Mouse (Mus musculus) stomach, embryonic 15.5 days (tissue): ENCODE measurements around the gene Gm4981. TPM values are rescaled to one million over a fixed set of nuclear protein-coding genes. Genes with fewer than 3 reads are reported as not detected.

Source experiments
- ATAC-seq: fragments of 200-750 bp; cut with Nextera tagmentation; 2 replicates; pipeline ENCODE4 v1.8.0; 2017; ENCODE audit warnings: low read depth, moderate number of reproducible peaks, moderate TSS enrichment; ENCODE audit not compliant: insufficient read depth, low FRiP score
- H3K27ac ChIP-seq: fragments of 300-500 bp; sonication (generic); 2 replicates; pipeline ENCODE4 v1.5.1; 2015; ENCODE audit warnings: mild to moderate bottlenecking, inconsistent platforms
- H3K27me3 ChIP-seq: fragments of 300-500 bp; sonication (generic); replicated peaks from 2 replicates; pipeline ENCODE4 v1.6.1; 2015; ENCODE audit warnings: inconsistent platforms
- H3K36me3 ChIP-seq: fragments of 300-500 bp; sonication (generic); 2 replicates; pipeline ENCODE4 v1.6.1; 2015; ENCODE audit warnings: inconsistent platforms
- H3K4me1 ChIP-seq: fragments of 300-500 bp; sonication (generic); 2 replicates; pipeline ENCODE4 v1.6.1; 2015; ENCODE audit warnings: inconsistent platforms
- H3K4me2 ChIP-seq: fragments of 300-500 bp; sonication (generic); 2 replicates; pipeline ENCODE4 v1.6.1; 2015; ENCODE audit warnings: mild to moderate bottlenecking, inconsistent platforms
- H3K4me3 ChIP-seq: fragments of 300-500 bp; sonication (generic); replicated peaks from 2 replicates; pipeline ENCODE4 v1.5.1; 2015; ENCODE audit warnings: inconsistent platforms
- H3K9ac ChIP-seq: fragments of 300-500 bp; sonication (generic); 2 replicates; pipeline ENCODE4 v1.6.1; 2015; ENCODE audit warnings: inconsistent platforms
- H3K9me3 ChIP-seq: fragments of 300-500 bp; sonication (generic); 2 replicates; pipeline ENCODE4 v1.6.1; 2016; ENCODE audit warnings: inconsistent platforms
- WGBS: fragments of 180-500 bp; shearing (Covaris S2); methylation state at CpG from one replicate; pipeline ENCODE4 v1.1.7; 2015; 5-methylcytosine and 5-hydroxymethylcytosine counted together
- polyA plus RNA-seq: library from polyadenylated mRNA; unstranded; fragments of >200 nt; fragmentation: Nextera tagmentation; extraction: Ambion mirVana; gene quantifications from 2 replicates; pipeline ENCODE4 v1.2.1, GENCODE M21; 2015

The Gm4981 gene
- polyA plus RNA-seq, 1 experiment from 2014 or later = not detected

DNA sequence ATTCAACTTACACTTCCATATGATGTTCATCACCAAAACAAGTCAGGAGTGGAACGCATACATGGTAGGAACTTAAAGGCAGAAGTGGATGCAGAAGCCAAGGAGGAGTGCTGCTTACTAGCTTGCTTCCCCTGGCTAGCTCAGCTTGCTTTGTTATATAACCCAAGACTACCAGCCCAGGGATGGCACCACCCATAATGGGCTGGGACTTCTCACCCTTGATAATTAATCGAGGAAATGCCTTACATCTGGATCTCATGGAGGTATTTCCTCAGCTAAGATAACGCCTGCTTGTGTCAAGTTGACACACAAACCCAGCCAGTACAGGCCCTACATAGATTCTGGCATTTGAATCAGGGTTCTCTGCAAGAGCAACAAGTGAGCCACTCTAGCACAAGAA is 19.1 kb downstream of the Gm4981 start:
- Histone ChIP-seq H3K4me2 (no peak overlapping the region), H3K9ac (no peak overlapping the region), H3K9me3 (no peaks in the 10 kb centered on the region), H3K27me3 (no peaks in the 10 kb centered on the region), H3K4me1 (no peaks in the 10 kb centered on the region), H3K36me3 (no peaks in the 10 kb centered on the region), H3K27ac (no peak overlapping the region), H3K4me3 (no peak overlapping the region)
- no peak for ATAC-seq
- WGBS = 84% methylated on average over 3 of the region's 3 CpGs

DNA sequence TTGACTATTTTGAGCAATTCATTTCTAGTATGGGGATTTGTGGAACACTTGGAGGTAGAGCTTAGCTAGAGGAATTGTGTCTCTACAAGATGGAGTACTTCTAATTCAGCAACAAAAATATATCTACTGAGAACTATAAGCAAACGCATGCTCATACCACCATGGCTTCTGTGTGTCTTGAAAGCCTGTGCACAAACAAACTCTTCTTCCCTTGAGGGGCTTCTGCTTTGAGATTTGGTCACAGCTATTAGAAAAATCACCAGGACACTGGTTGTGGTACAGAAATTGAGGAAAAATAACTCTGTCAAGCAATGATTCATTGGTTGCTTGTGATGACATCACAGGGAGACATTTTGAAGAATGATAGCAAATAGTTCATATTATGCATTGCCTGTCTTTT is 21.1 kb downstream of the Gm4981 start:
- Histone ChIP-seq H3K27ac (no peak overlapping the region), H3K27me3 (no peaks in the 10 kb centered on the region), H3K4me1 (no peaks in the 10 kb centered on the region), H3K4me3 (no peak overlapping the region), H3K36me3 (no peaks in the 10 kb centered on the region), H3K4me2 (no peak overlapping the region), H3K9ac (no peak overlapping the region), H3K9me3 (no peaks in the 10 kb centered on the region)
- no peak for ATAC-seq
- 87% methylated on average over 1 of the region's 1 CpGs for WGBS

DNA sequence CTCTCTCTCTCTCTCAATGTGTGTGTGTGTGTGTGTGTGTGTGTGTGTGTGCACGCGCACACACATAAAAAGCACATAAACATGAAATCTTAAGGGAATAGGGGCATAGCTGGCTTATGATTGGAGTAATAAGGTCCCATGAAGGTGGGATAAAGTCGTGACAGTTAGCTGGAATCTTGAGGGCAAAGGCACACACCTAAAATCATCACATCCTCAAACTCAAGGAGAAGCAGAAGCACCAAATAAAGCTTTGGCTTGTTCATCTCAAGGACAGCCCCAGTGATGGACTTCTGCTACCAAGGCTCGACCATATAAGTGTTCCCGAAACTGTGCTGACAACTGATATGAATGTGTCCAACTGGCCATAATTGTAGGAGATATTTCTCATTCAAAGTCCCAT is 21.6 kb downstream of the Gm4981 start:
- Histone ChIP-seq H3K9ac (no peak overlapping the region), H3K4me2 (no peak overlapping the region), H3K4me1 (no peaks in the 10 kb centered on the region), H3K9me3 (no peaks in the 10 kb centered on the region), H3K36me3 (no peaks in the 10 kb centered on the region), H3K4me3 (no peak overlapping the region), H3K27me3 (no peaks in the 10 kb centered on the region), H3K27ac (no peak overlapping the region)
- no peak for ATAC-seq
- WGBS = 80% methylated on average over 5 of the region's 5 CpGs

DNA sequence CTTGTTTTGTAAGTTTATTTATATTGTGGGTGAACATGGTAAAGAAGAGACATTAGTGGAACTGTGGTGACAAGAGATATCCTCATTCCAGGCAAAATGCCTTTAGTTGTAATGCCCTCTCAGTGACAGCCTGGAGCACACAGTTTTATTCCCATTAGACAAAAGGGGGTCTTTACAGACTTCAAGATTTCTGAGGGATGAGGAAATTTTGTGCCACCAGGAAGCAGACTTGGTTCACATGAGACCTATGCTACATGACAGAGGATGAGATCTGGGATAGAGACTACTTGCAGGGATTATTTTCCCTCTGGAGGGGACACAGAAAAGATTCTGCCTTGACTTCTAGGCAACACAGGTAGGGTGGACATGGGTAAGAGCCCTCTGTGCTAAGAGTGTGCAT is 22.0 kb downstream of the Gm4981 start:
- H3K27me3 ChIP-seq = no peaks in the 10 kb centered on the region
- ATAC-seq = no peak
- H3K4me3 ChIP-seq = no peak overlapping the region
- H3K27ac ChIP-seq = no peak overlapping the region
- no peaks in the 10 kb centered on the region for H3K36me3 ChIP-seq
- H3K9ac ChIP-seq = no peak overlapping the region
- no peaks in the 10 kb centered on the region for H3K9me3 ChIP-seq
- no peaks in the 10 kb centered on the region for H3K4me1 ChIP-seq
- H3K4me2 ChIP-seq = no peak overlapping the region

DNA sequence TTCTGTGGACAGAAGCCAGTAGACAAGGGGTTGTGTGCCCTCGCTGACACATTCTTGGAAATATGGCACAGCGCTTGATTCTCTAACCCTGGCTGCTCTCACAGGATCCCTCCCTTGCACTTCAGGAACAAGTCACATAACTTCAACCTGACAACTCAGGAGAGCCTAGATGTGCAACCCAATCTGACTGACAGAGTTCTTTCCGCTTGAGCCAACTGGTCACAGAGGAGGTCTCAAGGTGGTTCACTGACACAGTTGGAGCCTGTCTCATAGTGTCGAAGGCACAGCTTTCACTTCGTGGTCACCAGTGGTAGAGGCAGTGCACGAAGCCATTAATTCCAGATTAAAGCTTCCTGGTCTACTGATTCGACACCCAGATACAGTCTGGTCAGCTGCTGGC is 24.3 kb downstream of the Gm4981 start:
- Histone ChIP-seq H3K27me3 (no peaks in the 10 kb centered on the region), H3K36me3 (no peaks in the 10 kb centered on the region), H3K9me3 (no peaks in the 10 kb centered on the region), H3K27ac (no peak overlapping the region), H3K4me1 (no peaks in the 10 kb centered on the region), H3K4me3 (no peak overlapping the region), H3K9ac (no peak overlapping the region), H3K4me2 (no peak overlapping the region)
- 74% methylated on average over 7 of the region's 7 CpGs for WGBS
- no peak for ATAC-seq

DNA sequence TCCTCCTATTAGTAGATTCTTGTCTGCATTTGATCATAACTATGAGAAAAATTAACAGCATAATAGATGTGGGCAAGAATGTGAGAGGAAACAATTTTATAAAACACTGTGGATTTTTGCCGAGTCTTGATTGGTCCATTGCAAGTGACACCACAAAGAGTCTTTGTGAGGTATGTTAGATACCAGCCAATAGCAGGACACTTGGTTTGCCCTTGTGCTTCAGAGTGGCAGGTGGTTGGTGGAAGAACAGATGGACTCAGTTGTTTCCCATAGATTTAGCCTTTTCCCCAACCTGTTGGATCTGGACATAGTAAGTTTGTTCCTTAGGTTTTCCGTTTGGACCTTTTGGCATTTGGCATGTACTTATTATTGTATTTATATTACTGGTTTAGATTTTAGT is 25.3 kb downstream of the Gm4981 start:
- no peaks in the 10 kb centered on the region for H3K4me1 ChIP-seq
- H3K9ac ChIP-seq = no peak overlapping the region
- H3K27me3 ChIP-seq = no peaks in the 10 kb centered on the region
- no peaks in the 10 kb centered on the region for H3K9me3 ChIP-seq
- ATAC-seq = no peak
- 93% methylated on average over 2 of the region's 2 CpGs for WGBS
- no peak overlapping the region for H3K4me3 ChIP-seq
- H3K27ac ChIP-seq = no peak overlapping the region
- H3K36me3 ChIP-seq = no peaks in the 10 kb centered on the region
- no peak overlapping the region for H3K4me2 ChIP-seq

DNA sequence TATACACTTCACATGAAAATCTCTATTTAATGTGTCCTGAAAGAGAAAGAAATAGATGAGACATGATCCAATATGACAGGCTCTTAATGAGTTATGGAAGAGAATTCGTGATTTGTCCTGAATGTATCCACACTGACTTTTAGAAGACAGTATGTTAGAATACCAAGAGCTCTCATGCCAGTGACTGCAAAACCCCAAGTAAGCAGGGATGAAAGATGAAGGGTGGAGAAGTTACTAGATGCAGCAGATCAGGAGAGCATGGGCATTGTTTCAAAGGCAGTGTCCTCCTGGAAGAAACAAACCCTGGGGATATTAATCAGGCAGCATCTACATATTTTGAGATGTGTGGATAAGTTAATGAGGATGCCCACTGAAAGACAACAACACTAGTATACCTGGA is 26.0 kb downstream of the Gm4981 start:
- no peaks in the 10 kb centered on the region; the same call in 1 of the 2 replicates for H3K9me3 ChIP-seq
- WGBS = 60% methylated on average over 1 of the region's 1 CpGs
- no peak for ATAC-seq

DNA sequence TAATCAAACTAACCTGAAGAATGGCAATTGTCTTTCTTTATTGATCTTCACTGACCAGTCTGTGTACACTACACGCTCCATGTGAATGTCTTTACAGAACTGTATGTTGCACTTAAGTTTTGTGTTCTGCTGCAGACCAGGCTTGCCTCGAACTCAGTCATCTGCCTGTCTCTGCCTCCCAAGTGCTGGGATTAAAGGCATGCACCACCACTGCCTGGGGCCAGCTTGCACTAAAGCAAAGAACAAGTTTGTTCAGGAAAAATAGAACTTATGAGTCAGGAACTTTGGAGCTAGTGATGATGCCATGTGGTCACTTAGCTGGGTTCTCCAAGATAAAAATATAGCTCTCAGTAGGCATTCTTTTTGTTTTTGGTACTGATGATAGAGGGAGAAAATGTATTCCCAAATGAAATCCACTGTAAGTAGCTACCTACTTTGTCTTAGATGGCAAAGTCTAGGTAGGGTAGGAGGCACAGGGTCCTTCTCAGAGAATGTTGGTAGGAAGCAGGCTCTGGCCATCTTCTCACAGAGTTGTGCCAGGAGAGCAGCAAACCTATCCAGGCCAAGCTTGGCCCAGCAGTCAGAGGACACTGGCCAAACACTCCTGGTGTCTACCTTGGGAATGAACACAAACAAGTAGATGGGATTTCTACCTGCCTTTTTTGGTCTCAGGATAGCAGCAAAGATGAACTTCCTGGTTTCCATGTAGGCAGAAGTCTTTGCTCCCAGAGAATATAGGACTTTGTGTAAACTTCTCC is 26.6 kb downstream of the Gm4981 start:
- Histone ChIP-seq H3K9ac (no peak overlapping the region), H3K4me3 (no peak overlapping the region), H3K27ac (no peak overlapping the region), H3K36me3 (no peaks in the 10 kb centered on the region), H3K9me3 (no peaks in the 10 kb centered on the region; the same call in 1 of the 2 replicates), H3K27me3 (no peaks in the 10 kb centered on the region), H3K4me2 (no peak overlapping the region), H3K4me1 (no peaks in the 10 kb centered on the region)
- WGBS = 65% methylated on average over 2 of the region's 2 CpGs
- ATAC-seq = no peak

More for the DNA sequence above, 26.0 kb downstream of the Gm4981 start:
- Histone ChIP-seq H3K9ac (no peak overlapping the region), H3K4me1 (no peaks in the 10 kb centered on the region), H3K27ac (no peak overlapping the region), H3K4me3 (no peak overlapping the region), H3K4me2 (no peak overlapping the region), H3K36me3 (no peaks in the 10 kb centered on the region), H3K27me3 (no peaks in the 10 kb centered on the region)

DNA sequence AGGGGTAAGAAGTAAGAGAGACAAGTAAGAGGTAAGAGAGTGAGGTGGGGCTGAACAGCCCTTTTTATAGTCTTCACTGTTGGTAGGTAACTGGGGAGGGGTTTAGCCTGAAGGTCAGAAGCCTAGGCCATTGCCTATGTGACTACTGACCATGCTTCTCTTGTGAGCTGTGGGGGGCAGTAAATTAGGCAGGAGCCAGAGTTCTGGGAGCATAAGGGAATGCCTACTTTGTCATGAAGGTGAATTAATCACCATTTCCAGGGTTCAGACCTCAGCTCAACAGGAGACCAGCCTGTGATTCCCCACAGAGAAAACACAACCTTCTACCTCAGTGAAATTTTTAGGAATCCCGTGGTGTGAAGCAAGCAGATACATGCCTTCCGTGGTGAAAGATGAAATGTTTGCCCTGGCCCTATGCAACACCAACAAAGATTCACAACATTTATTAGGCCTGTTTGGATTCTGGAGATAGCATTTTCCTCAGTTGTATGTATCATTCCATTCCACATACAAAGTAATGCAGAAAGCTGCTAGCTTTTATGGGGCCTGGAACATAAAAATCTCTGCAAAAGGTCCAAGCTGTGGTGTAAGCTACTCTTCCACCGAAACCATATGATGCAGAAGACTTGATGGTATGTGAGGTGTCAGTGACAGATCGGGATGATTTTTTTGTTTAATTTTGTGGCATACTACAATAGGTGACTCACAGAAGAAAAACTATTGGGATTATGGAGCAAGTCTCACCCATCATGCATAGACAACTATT is 29.7 kb downstream of the Gm4981 start:
- no peak for ATAC-seq
- H3K36me3 ChIP-seq = no peaks in the 10 kb centered on the region
- WGBS = 85% methylated on average over 4 of the region's 4 CpGs
- no peaks in the 10 kb centered on the region for H3K27me3 ChIP-seq
- H3K4me1 ChIP-seq = no peaks in the 10 kb centered on the region
- H3K27ac ChIP-seq = no peak overlapping the region
- H3K9me3 ChIP-seq = no peaks in the 10 kb centered on the region; the same call in 1 of the 2 replicates
- no peak overlapping the region for H3K9ac ChIP-seq
- no peak overlapping the region for H3K4me2 ChIP-seq
- H3K4me3 ChIP-seq = no peak overlapping the region

DNA sequence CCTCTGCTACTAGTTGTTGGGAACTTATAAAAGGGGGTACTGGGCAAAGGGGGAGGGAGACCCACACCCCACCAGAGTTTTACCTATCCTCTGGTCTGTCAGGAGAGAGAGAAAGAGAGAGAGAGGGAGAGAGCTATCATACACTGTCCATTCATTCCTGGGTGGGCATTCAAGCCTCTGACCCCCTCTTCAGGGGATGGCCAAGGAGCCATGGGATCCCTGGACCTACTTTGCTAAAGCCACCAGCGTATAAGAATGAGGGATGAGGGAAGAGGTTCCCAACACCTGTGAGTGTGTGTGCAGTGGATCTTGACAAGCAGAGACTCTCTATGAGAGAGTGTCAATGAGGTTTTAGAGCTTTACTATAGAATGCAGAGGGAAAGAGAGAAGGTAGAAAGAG is 30.5 kb downstream of the Gm4981 start:
- Histone ChIP-seq H3K9ac (no peak overlapping the region), H3K4me1 (no peaks in the 10 kb centered on the region), H3K27me3 (no peaks in the 10 kb centered on the region), H3K4me2 (no peak overlapping the region), H3K9me3 (no peaks in the 10 kb centered on the region; the same call in 1 of the 2 replicates), H3K36me3 (no peaks in the 10 kb centered on the region), H3K27ac (no peak overlapping the region), H3K4me3 (no peak overlapping the region)
- 41% methylated on average over 1 of the region's 1 CpGs for WGBS
- no peak for ATAC-seq
